Mouse (Mus musculus) embryonic facial prominence, embryonic 10.5 days (tissue): ENCODE data around the gene Dcp1a. TPM values are rescaled to one million over a fixed set of nuclear protein-coding genes. Genes with fewer than 3 reads are reported as not detected.
A peak's percentile ranks its signal among the peaks of the same experiment; 100 is the strongest.

ENCODE experiments used
- DNase-seq: peaks from one replicate; pipeline ENCODE4 v3.0.0-alpha.2; 2017; ENCODE audit warnings: low spot score
- H3K27ac ChIP-seq: fragments of 300-500 bp; sonication (generic); replicated peaks from 2 replicates; pipeline ENCODE4 v1.5.1; 2016; ENCODE audit warnings: mild to moderate bottlenecking
- H3K27me3 ChIP-seq: fragments of 300-500 bp; sonication (generic); replicated peaks from 2 replicates; pipeline ENCODE4 v1.6.1; 2016; ENCODE audit warnings: low read depth, mild to moderate bottlenecking; ENCODE audit not compliant: poor library complexity, severe bottlenecking
- H3K36me3 ChIP-seq: fragments of 300-500 bp; sonication (generic); replicated peaks from 2 replicates; pipeline ENCODE4 v1.6.1; 2016; ENCODE audit warnings: mild to moderate bottlenecking, moderate library complexity
- H3K4me1 ChIP-seq: fragments of 300-500 bp; sonication (generic); 2 replicates; pipeline ENCODE4 v1.6.1; 2016
- H3K4me3 ChIP-seq: fragments of 300-500 bp; sonication (generic); 2 replicates; pipeline ENCODE4 v1.5.1; 2016; ENCODE audit warnings: mild to moderate bottlenecking, moderate library complexity
- H3K9me3 ChIP-seq: fragments of 300-500 bp; sonication (generic); 2 replicates; pipeline ENCODE4 v1.6.1; 2016; ENCODE audit warnings: mild to moderate bottlenecking
- WGBS: fragments of 180-500 bp; shearing (Covaris S2); methylation state at CpG from one replicate; pipeline ENCODE4 v1.1.7; 2016; 5-methylcytosine and 5-hydroxymethylcytosine counted together
- microRNA-seq: library from miRNA; unstranded; fragments of <30 nt; microRNA quantifications from one replicate; pipeline ENCODE4, GENCODE M21; 2017
- polyA plus RNA-seq: library from polyadenylated mRNA; unstranded; fragments of >200 nt; fragmentation: Nextera tagmentation; extraction: Ambion mirVana; gene quantifications from 2 replicates; pipeline ENCODE4 v1.2.1, GENCODE M21; 2016

Dcp1a gene
- polyA plus RNA-seq, 1 experiment from 2014 or later: 39.6 TPM

GRCm38 (mm10) chr14:30572253-30572652 is 92.9 kb downstream of the Dcp1a start:
- DNase-seq: no peak
- no peaks in the 10 kb centered on the region for H3K27me3 ChIP-seq
- no peak overlapping the region for H3K27ac ChIP-seq
- peaks cover 94% of the 10 kb centered on the region for H3K36me3 ChIP-seq
- WGBS: 91% methylated on average over 10 of the region's 10 CpGs
- no peak overlapping the region for H3K4me3 ChIP-seq
- no peaks in the 10 kb centered on the region; the same call in 1 of the 2 replicates for H3K4me1 ChIP-seq
- H3K9me3 ChIP-seq: no peaks in the 10 kb centered on the region

- WGBS: 87% methylated on average over 8 of the region's 8 CpGs
- Histone ChIP-seq H3K36me3 (peaks cover 84% of the 10 kb centered on the region), H3K27ac (no peak overlapping the region), H3K9me3 (no peaks in the 10 kb centered on the region), H3K4me3 (no peak overlapping the region), H3K4me1 (peaks cover 3% of the 10 kb centered on the region; the same call in 1 of the 2 replicates), H3K27me3 (no peaks in the 10 kb centered on the region)
- no peak for DNase-seq
These were observed 93.9 kb downstream of the Dcp1a start for GRCm38 (mm10) chr14:30573235-30573634.

GRCm38 (mm10) chr14:30573983-30574584 is 94.7 kb downstream of the Dcp1a start:
- Histone ChIP-seq H3K27ac (no peak overlapping the region), H3K4me3 (no peak overlapping the region), H3K4me1 (peaks cover 3% of the 10 kb centered on the region; the same call in 1 of the 2 replicates), H3K9me3 (no peaks in the 10 kb centered on the region), H3K27me3 (no peaks in the 10 kb centered on the region), H3K36me3 (peaks cover 75% of the 10 kb centered on the region)
- 72% methylated on average over 6 of the region's 6 CpGs for WGBS
- DNase-seq: peak; percentile 68

- no peak for DNase-seq
- Histone ChIP-seq H3K36me3 (peaks cover 58% of the 10 kb centered on the region), H3K27me3 (no peaks in the 10 kb centered on the region), H3K27ac (no peak overlapping the region), H3K9me3 (no peaks in the 10 kb centered on the region), H3K4me1 (peaks cover 9% of the 10 kb centered on the region), H3K4me3 (no peak overlapping the region)
- 77% methylated on average over 7 of the region's 7 CpGs for WGBS
These were observed 96.5 kb downstream of the Dcp1a start for GRCm38 (mm10) chr14:30575791-30576190.

- no peak for DNase-seq
- H3K4me3 ChIP-seq: no peak overlapping the region
- 73% methylated on average over 5 of the region's 5 CpGs for WGBS
- H3K27ac ChIP-seq: no peak overlapping the region
- peaks cover 54% of the 10 kb centered on the region for H3K36me3 ChIP-seq
- H3K9me3 ChIP-seq: no peaks in the 10 kb centered on the region
- H3K27me3 ChIP-seq: no peaks in the 10 kb centered on the region
- peaks cover 9% of the 10 kb centered on the region for H3K4me1 ChIP-seq
These were observed 96.9 kb downstream of the Dcp1a start for GRCm38 (mm10) chr14:30576260-30576659.

Small RNA genes lying within 50 kb of the gene (microRNA-seq; reads per million reads assigned to microRNA genes)
- 5.8 reads per million, percentile 15 among the genes with 10 or more reads in this experiment for gene Mir3076

Other genes with a start within 250 kb of the Dcp1a start
- 1.8 and 2.1 TPM in 2 replicates for gene Cacna1d, start 11.9 kb downstream of the Dcp1a start, polyA plus RNA-seq
- gene Tkt, start 68.8 kb downstream of the Dcp1a start, polyA plus RNA-seq: 316 and 334 TPM in 2 replicates
- gene Prkcd, start 146.7 kb downstream of the Dcp1a start, polyA plus RNA-seq: 31.6 and 37.3 TPM in 2 replicates
- gene Rft1, start 174.8 kb downstream of the Dcp1a start, polyA plus RNA-seq: 15.5 and 15.7 TPM in 2 replicates
- 17.0 and 18.5 TPM in 2 replicates for gene Sfmbt1, start 235.3 kb downstream of the Dcp1a start, polyA plus RNA-seq